Mouse (Mus musculus): ENCODE measurements around the gene Tmem170b. TPM values are rescaled to one million over a fixed set of nuclear protein-coding genes. Genes with fewer than 3 reads are reported as not detected.

Tmem170b gene
- polyA plus RNA-seq, 1 experiment from 2014 or later = 25.0 TPM

DNA sequence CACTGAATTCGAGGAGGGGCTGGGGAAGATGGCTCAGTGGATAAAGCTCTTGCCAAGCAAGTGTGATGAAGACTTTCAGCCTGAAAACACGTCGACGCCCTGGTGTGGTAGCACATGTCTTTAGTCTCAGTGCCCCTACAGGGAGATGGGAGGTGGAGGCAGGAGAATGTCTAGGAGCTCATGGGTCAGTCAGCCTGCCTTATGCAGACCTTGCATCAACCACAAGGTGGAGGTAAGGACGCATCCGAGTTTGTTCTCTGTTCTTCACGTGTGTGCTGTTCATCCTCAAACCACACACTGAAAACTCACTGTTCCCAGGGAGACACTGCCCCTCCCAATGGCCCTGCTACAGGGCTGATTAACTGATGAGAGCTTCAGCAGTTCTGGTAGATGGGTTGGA, 45.0 kb downstream of the Tmem170b start:
- no peaks in the 10 kb centered on the region for H3K27me3 ChIP-seq (ENCODE audit: control insufficient read depth, insufficient read depth, low read length)
- no peak overlapping the region for H3K4me2 ChIP-seq (replicated peaks; ENCODE audit: low read depth, low read length)
- ATAC-seq (ENCODE audit: low FRiP score) (no peak), DNase-seq (ENCODE audit: low spot score) (no peak)
- no peak overlapping the region for H3K9ac ChIP-seq (ENCODE audit: low read depth, low read length)
- no peaks in the 10 kb centered on the region for H3K4me1 ChIP-seq (replicated peaks; ENCODE audit: control insufficient read depth, insufficient read depth, low read length)
- no peak overlapping the region for H3K27ac ChIP-seq (ENCODE audit: low read depth, low read length)
- WGBS = 79% methylated on average over 7 of the region's 7 CpGs
- H3K4me3 ChIP-seq (ENCODE audit: low read depth, low read length) = no peak overlapping the region
- no peaks in the 10 kb centered on the region for H3K36me3 ChIP-seq (ENCODE audit: control insufficient read depth, insufficient read depth, low read length)
- H3K9me3 ChIP-seq (ENCODE audit: control insufficient read depth, low read length) = no peaks in the 10 kb centered on the region

DNA sequence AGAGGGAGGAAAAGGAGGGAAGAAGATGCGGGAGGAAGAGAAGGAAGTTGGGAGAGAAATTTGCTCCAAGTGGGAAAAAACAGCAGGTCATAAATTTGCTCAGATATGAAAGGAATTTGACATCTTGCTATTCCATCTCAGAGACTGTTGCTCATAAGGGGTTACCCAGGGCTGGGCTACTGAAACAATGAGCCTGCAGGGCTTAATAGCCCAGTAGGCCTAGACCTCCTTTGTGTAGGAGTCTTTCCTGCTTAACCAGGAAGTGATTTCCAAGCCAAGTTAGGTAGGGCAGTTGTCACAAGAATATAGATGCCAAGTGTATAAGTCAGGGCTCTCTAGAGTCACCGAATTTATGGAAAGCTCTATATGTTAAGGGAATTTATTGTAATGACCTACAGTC, 48.1 kb downstream of the Tmem170b start:
- H3K27ac ChIP-seq (ENCODE audit: low read depth, low read length) = no peak overlapping the region
- no peak overlapping the region for H3K4me3 ChIP-seq (ENCODE audit: low read depth, low read length)
- no peak overlapping the region for H3K4me2 ChIP-seq (replicated peaks; ENCODE audit: low read depth, low read length)
- no peaks in the 10 kb centered on the region for H3K36me3 ChIP-seq (ENCODE audit: control insufficient read depth, insufficient read depth, low read length)
- no peaks in the 10 kb centered on the region for H3K9me3 ChIP-seq (ENCODE audit: control insufficient read depth, low read length)
- H3K4me1 ChIP-seq (replicated peaks; ENCODE audit: control insufficient read depth, insufficient read depth, low read length) = no peaks in the 10 kb centered on the region
- no peak overlapping the region for H3K9ac ChIP-seq (ENCODE audit: low read depth, low read length)
- 92% methylated on average over 2 of the region's 2 CpGs for WGBS
- DNase-seq (ENCODE audit: low spot score) = no peak
- no peaks in the 10 kb centered on the region for H3K27me3 ChIP-seq (ENCODE audit: control insufficient read depth, insufficient read depth, low read length)
- ATAC-seq (ENCODE audit: low FRiP score) = no peak

DNA sequence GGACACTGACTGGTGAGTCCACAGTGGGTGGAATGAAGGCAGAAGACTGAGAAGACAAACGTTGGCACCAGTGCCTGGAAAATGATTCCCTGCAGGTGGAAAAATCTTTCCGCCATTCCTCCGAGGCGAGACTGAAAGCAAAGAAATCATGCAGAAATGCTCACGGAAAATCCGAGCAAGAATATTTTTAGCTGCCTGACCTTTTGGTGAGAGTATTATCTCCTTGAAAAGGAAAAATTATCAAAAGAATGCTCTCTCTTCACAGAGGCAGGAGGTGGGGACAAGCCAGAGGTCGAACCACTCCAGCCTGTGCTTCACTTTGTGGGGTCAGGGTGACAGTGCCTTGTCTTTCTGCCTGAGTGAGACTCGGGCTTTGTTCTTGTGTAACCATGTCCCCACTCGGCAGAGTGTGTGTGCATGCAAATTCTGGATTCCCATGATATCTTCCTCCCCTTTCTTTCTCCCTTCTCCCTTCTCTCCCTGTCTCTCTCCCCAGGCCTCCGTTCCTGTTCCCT, 49.9 kb downstream of the Tmem170b start:
- no peak overlapping the region for H3K27ac ChIP-seq (ENCODE audit: low read depth, low read length)
- no peaks in the 10 kb centered on the region for H3K4me1 ChIP-seq (replicated peaks; ENCODE audit: control insufficient read depth, insufficient read depth, low read length)
- H3K4me3 ChIP-seq (ENCODE audit: low read depth, low read length) = no peak overlapping the region
- DNase-seq (ENCODE audit: low spot score) (no peak), ATAC-seq (ENCODE audit: low FRiP score) (no peak)
- 70% methylated on average over 10 of the region's 10 CpGs for WGBS
- no peaks in the 10 kb centered on the region for H3K27me3 ChIP-seq (ENCODE audit: control insufficient read depth, insufficient read depth, low read length)
- no peak overlapping the region for H3K9ac ChIP-seq (ENCODE audit: low read depth, low read length)
- H3K9me3 ChIP-seq (ENCODE audit: control insufficient read depth, low read length) = no peaks in the 10 kb centered on the region
- H3K4me2 ChIP-seq (replicated peaks; ENCODE audit: low read depth, low read length) = no peak overlapping the region
- no peaks in the 10 kb centered on the region for H3K36me3 ChIP-seq (ENCODE audit: control insufficient read depth, insufficient read depth, low read length)

DNA sequence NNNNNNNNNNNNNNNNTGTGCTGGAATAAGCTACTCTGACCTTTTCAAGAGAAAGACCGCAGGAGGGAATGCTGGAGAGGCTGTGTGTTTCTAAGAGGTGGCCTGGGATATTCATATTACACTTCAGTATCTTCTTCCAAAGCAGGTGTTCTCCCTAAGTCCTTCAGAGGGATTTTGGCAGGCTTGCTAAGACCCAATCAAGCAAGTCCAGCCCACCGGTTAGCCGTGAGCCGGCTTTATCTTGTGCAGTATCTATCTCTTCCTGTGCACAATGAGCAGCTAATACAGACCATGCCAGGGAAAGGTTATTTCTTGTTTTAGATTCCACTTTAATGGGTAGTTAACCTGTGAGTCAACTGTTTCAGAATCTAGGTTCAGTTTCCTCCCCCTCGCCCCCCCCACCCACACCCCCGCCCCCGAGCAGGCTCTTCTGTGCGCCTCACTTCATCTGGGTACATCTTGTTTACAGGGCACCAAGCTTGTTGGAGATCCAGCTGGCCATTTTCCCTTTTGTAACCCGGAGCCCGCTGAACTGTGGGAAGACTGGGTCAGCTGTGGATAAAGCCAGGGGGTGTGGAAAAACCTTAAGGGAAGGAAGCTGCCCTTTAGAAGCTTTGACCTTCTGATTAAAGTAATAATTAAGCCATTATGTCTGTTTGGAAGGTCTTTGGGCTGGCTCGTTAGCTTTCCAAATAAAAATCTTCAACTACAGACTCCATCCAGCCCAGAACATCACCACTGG, 54.5 kb downstream of the Tmem170b start:
- WGBS = 58% methylated on average over 11 of the region's 11 CpGs
- no peak overlapping the region for H3K4me2 ChIP-seq (replicated peaks; ENCODE audit: low read depth, low read length)
- no peak for DNase-seq (ENCODE audit: low spot score)
- no peaks in the 10 kb centered on the region for H3K4me1 ChIP-seq (replicated peaks; ENCODE audit: control insufficient read depth, insufficient read depth, low read length)
- ATAC-seq (ENCODE audit: low FRiP score) = no peak
- H3K27me3 ChIP-seq (ENCODE audit: control insufficient read depth, insufficient read depth, low read length) = no peaks in the 10 kb centered on the region
- H3K36me3 ChIP-seq (ENCODE audit: control insufficient read depth, insufficient read depth, low read length) = no peaks in the 10 kb centered on the region
- no peak overlapping the region for H3K9ac ChIP-seq (ENCODE audit: low read depth, low read length)
- no peak overlapping the region for H3K27ac ChIP-seq (ENCODE audit: low read depth, low read length)
- no peak overlapping the region for H3K4me3 ChIP-seq (ENCODE audit: low read depth, low read length)
- no peaks in the 10 kb centered on the region for H3K9me3 ChIP-seq (ENCODE audit: control insufficient read depth, low read length)

DNA sequence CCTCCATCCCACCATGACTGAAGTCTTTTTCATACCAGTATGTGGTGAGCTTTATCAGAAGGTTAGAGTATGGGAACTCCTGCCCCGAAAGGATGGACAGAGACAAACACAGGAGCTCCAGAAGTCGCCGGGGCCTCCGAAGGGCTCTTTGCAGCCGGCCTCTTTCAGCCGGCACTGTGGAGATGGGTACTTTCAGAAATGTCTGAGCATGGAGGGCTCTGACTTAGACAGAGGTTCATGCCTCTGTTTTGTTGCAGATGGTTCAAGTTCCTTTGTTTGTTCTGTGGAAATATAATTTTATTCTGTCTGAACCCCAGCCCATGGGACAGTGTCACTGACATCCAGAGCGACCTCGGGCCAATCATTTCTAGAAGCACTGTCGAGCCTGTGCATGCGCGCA, 55.4 kb downstream of the Tmem170b start:
- Histone ChIP-seq H3K27ac (ENCODE audit: low read depth, low read length) (no peak overlapping the region), H3K36me3 (ENCODE audit: control insufficient read depth, insufficient read depth, low read length) (no peaks in the 10 kb centered on the region), H3K4me1 (replicated peaks; ENCODE audit: control insufficient read depth, insufficient read depth, low read length) (no peaks in the 10 kb centered on the region), H3K4me3 (ENCODE audit: low read depth, low read length) (no peak overlapping the region), H3K9me3 (ENCODE audit: control insufficient read depth, low read length) (no peaks in the 10 kb centered on the region), H3K9ac (ENCODE audit: low read depth, low read length) (no peak overlapping the region), H3K27me3 (ENCODE audit: control insufficient read depth, insufficient read depth, low read length) (no peaks in the 10 kb centered on the region), H3K4me2 (replicated peaks; ENCODE audit: low read depth, low read length) (no peak overlapping the region)
- whole genome bisulfite sequencing = 89% methylated on average over 11 of the region's 11 CpGs
- no peak for ATAC-seq (ENCODE audit: low FRiP score)
- DNase-seq (ENCODE audit: low spot score) = no peak

DNA sequence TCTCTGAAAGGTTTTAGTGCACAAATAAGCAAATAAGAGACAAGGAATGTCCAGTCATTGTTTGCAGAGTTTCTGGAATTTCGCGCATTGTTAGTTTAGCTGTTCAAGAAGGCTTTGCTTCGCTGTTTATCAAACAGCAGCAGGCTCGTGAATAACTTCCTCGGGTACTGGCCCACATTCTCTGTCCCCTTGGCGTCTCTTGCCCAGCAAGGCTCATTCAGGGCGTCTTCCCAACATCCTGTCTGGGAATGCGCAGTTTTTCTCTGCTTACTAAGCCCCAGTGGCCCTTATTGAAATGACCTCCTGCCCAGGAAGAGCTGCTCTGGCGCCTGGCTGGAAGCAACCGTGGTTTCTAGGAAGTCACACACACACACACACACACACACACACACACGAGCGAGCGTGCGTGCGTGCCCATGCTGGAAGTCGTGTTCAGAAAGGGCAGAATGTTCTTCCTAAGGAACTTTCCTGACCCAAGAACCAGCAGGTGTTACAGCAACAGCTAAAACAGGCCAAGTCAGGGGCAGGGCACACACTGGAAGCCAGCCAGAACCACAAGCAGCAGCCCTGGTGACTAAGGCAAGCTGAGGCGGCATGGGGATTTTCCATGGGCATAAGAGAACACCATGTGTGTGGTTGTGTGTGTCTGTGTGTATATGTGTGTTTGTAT, 56.8 kb downstream of the Tmem170b start:
- Histone ChIP-seq H3K4me3 (ENCODE audit: low read depth, low read length) (no peak overlapping the region), H3K27me3 (ENCODE audit: control insufficient read depth, insufficient read depth, low read length) (no peaks in the 10 kb centered on the region), H3K9me3 (ENCODE audit: control insufficient read depth, low read length) (no peaks in the 10 kb centered on the region), H3K27ac (ENCODE audit: low read depth, low read length) (no peak overlapping the region), H3K36me3 (ENCODE audit: control insufficient read depth, insufficient read depth, low read length) (no peaks in the 10 kb centered on the region), H3K9ac (ENCODE audit: low read depth, low read length) (no peak overlapping the region), H3K4me1 (replicated peaks; ENCODE audit: control insufficient read depth, insufficient read depth, low read length) (no peaks in the 10 kb centered on the region), H3K4me2 (replicated peaks; ENCODE audit: low read depth, low read length) (no peak overlapping the region)
- ATAC-seq (ENCODE audit: low FRiP score) (no peak), DNase-seq (ENCODE audit: low spot score) (peak; percentile 33)
- WGBS = 36% methylated on average over 17 of the region's 17 CpGs

DNA sequence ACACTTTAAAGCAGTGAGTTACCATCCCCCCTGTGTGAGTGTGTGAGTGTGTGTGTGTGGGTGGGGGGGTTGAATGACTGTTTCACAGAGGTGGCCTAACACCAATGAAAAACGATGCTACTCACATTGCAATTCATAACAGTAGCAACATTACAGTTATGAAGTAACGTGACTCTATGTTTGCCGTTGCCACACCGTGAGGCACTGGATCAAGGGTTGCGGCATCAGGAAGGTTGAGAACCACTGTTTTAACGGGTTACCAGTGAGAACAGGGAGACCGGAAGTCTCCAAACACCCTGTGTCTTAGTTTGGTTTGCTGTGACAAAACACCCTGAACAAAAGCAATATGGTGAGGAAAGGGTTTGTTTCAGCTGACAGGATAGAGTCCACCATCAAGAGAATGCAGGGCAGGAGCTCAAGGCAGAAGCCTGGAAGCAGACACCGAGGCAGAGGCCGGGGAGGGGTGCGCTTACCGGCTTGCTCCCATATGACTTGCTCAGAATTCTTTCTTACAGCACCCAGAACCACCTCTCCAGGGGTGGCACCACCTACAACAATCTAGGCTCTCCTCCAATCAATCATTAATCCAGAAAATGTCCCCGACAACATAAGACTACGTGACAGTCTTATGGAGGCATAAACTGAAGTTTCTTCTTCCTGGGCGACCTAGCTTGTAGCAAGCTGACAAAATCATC, 57.9 kb downstream of the Tmem170b start:
- 91% methylated on average over 14 of the region's 14 CpGs for WGBS

DNA sequence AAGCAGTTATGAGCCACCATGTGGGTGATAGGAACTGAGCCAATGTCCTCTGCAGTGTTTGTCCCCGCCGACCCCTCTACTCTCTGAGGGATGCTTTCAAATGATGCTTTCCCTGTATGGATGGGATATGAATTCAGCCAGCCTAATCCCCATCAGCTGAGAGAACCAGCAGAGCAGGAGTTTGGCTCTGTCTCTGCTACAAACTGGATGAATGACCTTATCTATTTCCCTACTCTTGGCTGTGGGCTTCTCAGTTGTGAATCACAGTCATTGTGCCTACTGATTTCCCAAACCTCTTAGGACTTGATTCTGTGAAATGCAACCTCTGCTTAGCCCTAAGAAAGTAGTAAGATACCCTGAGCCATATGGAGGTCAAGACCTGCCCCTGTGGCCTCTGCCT, 64.2 kb downstream of the Tmem170b start:
- Histone ChIP-seq H3K27me3 (ENCODE audit: control insufficient read depth, insufficient read depth, low read length) (no peaks in the 10 kb centered on the region), H3K9me3 (ENCODE audit: control insufficient read depth, low read length) (no peaks in the 10 kb centered on the region), H3K4me2 (replicated peaks; ENCODE audit: low read depth, low read length) (no peak overlapping the region), H3K4me1 (replicated peaks; ENCODE audit: control insufficient read depth, insufficient read depth, low read length) (no peaks in the 10 kb centered on the region), H3K27ac (ENCODE audit: low read depth, low read length) (no peak overlapping the region), H3K36me3 (ENCODE audit: control insufficient read depth, insufficient read depth, low read length) (no peaks in the 10 kb centered on the region), H3K9ac (ENCODE audit: low read depth, low read length) (no peak overlapping the region), H3K4me3 (ENCODE audit: low read depth, low read length) (no peak overlapping the region)
- ATAC-seq (ENCODE audit: low FRiP score) (no peak), DNase-seq (ENCODE audit: low spot score) (no peak)
- 89% methylated on average over 2 of the region's 2 CpGs for WGBS

More for the DNA sequence above, 57.9 kb downstream of the Tmem170b start:
- no peak for DNase-seq (ENCODE audit: low spot score)
- Histone ChIP-seq H3K27me3 (ENCODE audit: control insufficient read depth, insufficient read depth, low read length) (no peaks in the 10 kb centered on the region), H3K9ac (ENCODE audit: low read depth, low read length) (no peak overlapping the region), H3K9me3 (ENCODE audit: control insufficient read depth, low read length) (no peaks in the 10 kb centered on the region), H3K4me2 (replicated peaks; ENCODE audit: low read depth, low read length) (no peak overlapping the region), H3K36me3 (ENCODE audit: control insufficient read depth, insufficient read depth, low read length) (no peaks in the 10 kb centered on the region), H3K27ac (ENCODE audit: low read depth, low read length) (no peak overlapping the region), H3K4me3 (ENCODE audit: low read depth, low read length) (no peak overlapping the region), H3K4me1 (replicated peaks; ENCODE audit: control insufficient read depth, insufficient read depth, low read length) (no peaks in the 10 kb centered on the region)
- no peak for ATAC-seq (ENCODE audit: low FRiP score)

All from hindbrain, embryonic 11.5 days (tissue).